In genomic region chr9:73968641-73969121, GRCm38 (mm10) we compare ENCODE assay signal across 9 mouse cellular contexts. TPM values are rescaled to one million over a fixed set of nuclear protein-coding genes. Genes with fewer than 3 reads are reported as not detected.
A peak's percentile ranks its signal among the peaks of the same experiment; 100 is the strongest.
DNase-seq lines count a peak whose midpoint lies in the region; ATAC-seq and TF ChIP-seq lines count a peak whose summit lies in the region.
"Had no signal": no experiment of that assay in that cellular context is flagged by ENCODE, and none has a peak within 500 bp of the region (broad histone marks: within the 10 kb centered on the region; RNA-seq: fewer than 3 reads in every experiment).

Unc13c (minus strand) TSS chr9:73968966.

- H3K27ac ChIP-seq in liver, postnatal 0 days (ENCODE audit: low read depth) = no peak within 1 kb of the TSS
- H3K27ac ChIP-seq in embryonic facial prominence, embryonic 10.5 days (replicated peaks) = peak within 1 kb of the TSS; percentile 40; the same call in 1 of the 2 replicates
- peak within 1 kb of the TSS; percentile 43; the same call in 1 of the 2 replicates for H3K27ac ChIP-seq in heart, embryonic 16.5 days (ENCODE audit: low read length)
- H3K27ac ChIP-seq in midbrain, embryonic 10.5 days (replicated peaks) = peak within 1 kb of the TSS; percentile 70
- no peak within 1 kb of the TSS for H3K27ac ChIP-seq in stomach, embryonic 16.5 days (ENCODE audit: low read length)

- no peaks in the 10 kb centered on the region for H3K9me3 ChIP-seq in liver, postnatal 0 days (ENCODE audit: low read length)
- H3K9me3 ChIP-seq in embryonic facial prominence, embryonic 10.5 days = no peaks in the 10 kb centered on the region
- H3K9me3 ChIP-seq in heart, embryonic 16.5 days (replicated peaks; ENCODE audit: control insufficient read depth, low read length) = no peaks in the 10 kb centered on the region
- H3K9me3 ChIP-seq in midbrain, embryonic 10.5 days (replicated peaks) = no peaks in the 10 kb centered on the region
- no peaks in the 10 kb centered on the region for H3K9me3 ChIP-seq in stomach, embryonic 16.5 days (replicated peaks; ENCODE audit: control insufficient read depth, low read length)

- TF ChIP-seq EP300 in liver, postnatal 0 days (IDR thresholded peaks at IDR 0.05; ENCODE audit: low read depth) = no peak

- 6% methylated on average over 17 of the region's 17 CpGs for WGBS in liver, postnatal 0 days (ENCODE audit: insufficient replicate concordance)
- whole genome bisulfite sequencing in embryonic facial prominence, embryonic 10.5 days = 3% methylated on average over 17 of the region's 17 CpGs
- 2% methylated on average over 17 of the region's 17 CpGs for WGBS in heart, embryonic 16.5 days
- WGBS in midbrain, embryonic 10.5 days = under 1% methylated on average over 17 of the region's 17 CpGs
- 4% methylated on average over 17 of the region's 17 CpGs for WGBS in stomach, embryonic 16.5 days

- H3K27me3 ChIP-seq in liver, postnatal 0 days (ENCODE audit: insufficient read depth, low read length) = 0 out of 2 replicates have a peak, but pooled peaks cover 2% of the 10 kb centered on the region
- H3K27me3 ChIP-seq in embryonic facial prominence, embryonic 10.5 days (replicated peaks; ENCODE audit: low read depth, poor library complexity, severe bottlenecking) = peaks cover 46% of the 10 kb centered on the region
- H3K27me3 ChIP-seq in heart, embryonic 16.5 days (ENCODE audit: control insufficient read depth, insufficient read depth, low read length) = no peaks in the 10 kb centered on the region
- H3K27me3 ChIP-seq in midbrain, embryonic 10.5 days (ENCODE audit: low read depth, poor library complexity, severe bottlenecking) = peaks cover 63% of the 10 kb centered on the region
- no peaks in the 10 kb centered on the region for H3K27me3 ChIP-seq in stomach, embryonic 16.5 days (ENCODE audit: control insufficient read depth, insufficient read depth, low read length)

- no peak for TF ChIP-seq CTCF in liver, postnatal 0 days (IDR thresholded peaks at IDR 0.05; ENCODE audit: low read depth)

- H3K36me3 ChIP-seq in liver, postnatal 0 days (replicated peaks; ENCODE audit: insufficient read depth, low read length) = no peaks in the 10 kb centered on the region
- H3K36me3 ChIP-seq in embryonic facial prominence, embryonic 10.5 days (replicated peaks) = no peaks in the 10 kb centered on the region
- H3K36me3 ChIP-seq in heart, embryonic 16.5 days (ENCODE audit: control insufficient read depth, insufficient read depth) = no peaks in the 10 kb centered on the region
- H3K36me3 ChIP-seq in midbrain, embryonic 10.5 days = no peaks in the 10 kb centered on the region
- no peaks in the 10 kb centered on the region for H3K36me3 ChIP-seq in stomach, embryonic 16.5 days (ENCODE audit: control insufficient read depth, insufficient read depth, low read length)

- H3K9ac ChIP-seq in liver, postnatal 0 days (replicated peaks) = no peak within 1 kb of the TSS
- peak within 1 kb of the TSS; percentile 67 for H3K9ac ChIP-seq in heart, embryonic 16.5 days (ENCODE audit: low read length)
- peak within 1 kb of the TSS; percentile 33; the same call in 1 of the 2 replicates for H3K9ac ChIP-seq in stomach, embryonic 16.5 days (ENCODE audit: low read length)

- peak; percentile 7 for DNase-seq in liver
- DNase-seq in liver, postnatal 0 days = no peak
- DNase-seq in embryonic facial prominence, embryonic 10.5 days (ENCODE audit: low spot score) = peak; percentile 57
- DNase-seq in layer of hippocampus, postnatal 10 days (ENCODE audit: low spot score in 2 of 2) = peak; percentile 25 to 54
- DNase-seq in midbrain, embryonic 10.5 days (ENCODE audit: low spot score) = peak; percentile 42

- ATAC-seq in liver, postnatal 0 days = no peak
- ATAC-seq in heart, embryonic 16.5 days (replicated peaks; ENCODE audit: extremely low read depth, insufficient read depth, low FRiP score) = peak; percentile 47; the same call in 1 of the 2 replicates
- no peak for ATAC-seq in stomach, embryonic 16.5 days (ENCODE audit: insufficient read depth, low FRiP score)
- no peak for ATAC-seq in activated CD4-positive, CD25-positive, alpha-beta regulatory T cell, adult 4 months

- H3K4me2 ChIP-seq in liver, postnatal 0 days (ENCODE audit: low read depth, low read length) = no peak within 1 kb of the TSS
- peak within 1 kb of the TSS; percentile 70 for H3K4me2 ChIP-seq in heart, embryonic 16.5 days (ENCODE audit: low read depth, low read length)
- H3K4me2 ChIP-seq in stomach, embryonic 16.5 days (ENCODE audit: low read depth, low read length) = peak within 1 kb of the TSS; percentile 53

- H3K4me3 ChIP-seq in liver, postnatal 0 days (ENCODE audit: low read depth, low read length) = no peak within 1 kb of the TSS
- peak within 1 kb of the TSS; percentile 52 for H3K4me3 ChIP-seq in embryonic facial prominence, embryonic 10.5 days
- H3K4me3 ChIP-seq in heart, embryonic 16.5 days (ENCODE audit: low read length) = peak within 1 kb of the TSS; percentile 54
- H3K4me3 ChIP-seq in midbrain, embryonic 10.5 days = peak within 1 kb of the TSS; percentile 52
- H3K4me3 ChIP-seq in stomach, embryonic 16.5 days (replicated peaks; ENCODE audit: low read length) = peak within 1 kb of the TSS; percentile 38

- no peaks in the 10 kb centered on the region; the same call in 1 of the 2 replicates for H3K4me1 ChIP-seq in liver, postnatal 0 days (ENCODE audit: insufficient read depth)
- H3K4me1 ChIP-seq in embryonic facial prominence, embryonic 10.5 days = peaks cover 27% of the 10 kb centered on the region
- H3K4me1 ChIP-seq in heart, embryonic 16.5 days (ENCODE audit: control insufficient read depth, insufficient read depth, low read length) = peaks cover 34% of the 10 kb centered on the region
- peaks cover 34% of the 10 kb centered on the region for H3K4me1 ChIP-seq in midbrain, embryonic 10.5 days
- H3K4me1 ChIP-seq in stomach, embryonic 16.5 days (ENCODE audit: control insufficient read depth, insufficient read depth, low read length) = peaks cover 4% of the 10 kb centered on the region; the same call in 1 of the 2 replicates

RNA-seq across cellular contexts. Expression of gene Unc13c, which starts in this region (rescaled TPM):
- polyA plus RNA-seq in liver, postnatal 0 days (2015; fragmentation: Nextera tagmentation; extraction: Ambion mirVana) = 0.02 and 0.04 TPM in 2 replicates
- 0.17 and 0.25 TPM in 2 replicates for polyA plus RNA-seq in embryonic facial prominence, embryonic 10.5 days (2016; fragmentation: Nextera tagmentation; extraction: Ambion mirVana)
- 1.4 and 1.6 TPM in 2 replicates for polyA plus RNA-seq in heart, embryonic 16.5 days (2015; fragmentation: Nextera tagmentation; extraction: Ambion mirVana)
- total RNA-seq in layer of hippocampus, postnatal 10 days (2021) = 10 to 100 TPM; 13.9 to 15.7 TPM
- 0.16 and 0.20 TPM in 2 replicates for polyA plus RNA-seq in midbrain, embryonic 10.5 days (2016; fragmentation: Nextera tagmentation; extraction: Ambion mirVana)
- polyA plus RNA-seq in stomach, embryonic 16.5 days (2015; fragmentation: Nextera tagmentation; extraction: Ambion mirVana) = 0.89 and 0.99 TPM in 2 replicates
- under 1 TPM in 1 of 2 experiments, not detected in 1; 0.07 TPM for polyA plus RNA-seq in activated CD4-positive, CD25-positive, alpha-beta regulatory T cell, adult 4 months (2017; shearing (Covaris generic))
- polyA plus RNA-seq: large intestine, adult 2 months had no signal

Comparison
In these comparisons a context has a peak if more than half of its experiments do, and no peak if none do; other contexts are left out.
1. Peak in DNase-seq, H3K4me3 ChIP-seq and H3K27ac ChIP-seq in embryonic facial prominence, embryonic 10.5 days; RNA of the gene not detected or under 1 TPM.
2. Peak in DNase-seq, H3K4me3 ChIP-seq and H3K27ac ChIP-seq in midbrain, embryonic 10.5 days; RNA of the gene not detected or under 1 TPM.